Mouse (Mus musculus) limb, embryonic 14.5 days (tissue): Measurements from ENCODE around the gene Arid3a. TPM values are rescaled to one million over a fixed set of nuclear protein-coding genes. Genes with fewer than 3 reads are reported as not detected.

Experiments
- ATAC-seq: fragments of 200-750 bp; cut with Nextera tagmentation; 2 replicates; pipeline ENCODE4 v1.8.0; 2017; ENCODE audit warnings: low read depth, moderate number of reproducible peaks, moderate TSS enrichment; ENCODE audit not compliant: low FRiP score
- DNase-seq: peaks from one replicate; pipeline ENCODE4 v3.0.0-alpha.2; 2015; ENCODE audit warnings: low spot score
- H3K27ac ChIP-seq: fragments of 300-500 bp; sonication (generic); replicated peaks from 2 replicates; pipeline ENCODE4 v1.5.1; 2014; ENCODE audit warnings: low read depth, mild to moderate bottlenecking, low read length, moderate library complexity, mixed read lengths
- H3K27me3 ChIP-seq: fragments of 300-500 bp; sonication (generic); 2 replicates; pipeline ENCODE4 v1.6.1; 2014; ENCODE audit warnings: low read length, mixed read lengths; ENCODE audit not compliant: control insufficient read depth, insufficient read depth
- H3K36me3 ChIP-seq: fragments of 300-500 bp; sonication (generic); 2 replicates; pipeline ENCODE4 v1.6.1; 2014; ENCODE audit warnings: mild to moderate bottlenecking, low read length, moderate library complexity, mixed read lengths; ENCODE audit not compliant: control insufficient read depth, insufficient read depth
- H3K4me1 ChIP-seq: fragments of 300-500 bp; sonication (generic); 2 replicates; pipeline ENCODE4 v1.6.1; 2014; ENCODE audit warnings: antibody characterized with exemption, low read length, mixed read lengths; ENCODE audit not compliant: control insufficient read depth, insufficient read depth
- H3K4me2 ChIP-seq: fragments of 300-500 bp; sonication (generic); replicated peaks from 2 replicates; pipeline ENCODE4 v1.6.1; 2014; ENCODE audit warnings: low read depth, mild to moderate bottlenecking, low read length, moderate library complexity; ENCODE audit not compliant: severe bottlenecking
- H3K4me3 ChIP-seq: fragments of 300-500 bp; sonication (generic); replicated peaks from 2 replicates; pipeline ENCODE4 v1.5.1; 2014; ENCODE audit warnings: low read length
- H3K9ac ChIP-seq: fragments of 300-500 bp; sonication (generic); 2 replicates; pipeline ENCODE4 v1.6.1; 2014; ENCODE audit warnings: mild to moderate bottlenecking, low read depth, low read length, moderate library complexity; ENCODE audit not compliant: severe bottlenecking
- H3K9me3 ChIP-seq: fragments of 300-500 bp; sonication (generic); 2 replicates; pipeline ENCODE4 v1.6.1; 2016; ENCODE audit warnings: low read length; ENCODE audit not compliant: control insufficient read depth
- POLR2A ChIP-seq: fragments of 200-500 bp; IDR thresholded peaks from 2 replicates; pipeline ENCODE4 v1.8.0; 2012; ENCODE audit warnings: inconsistent platforms, mild to moderate bottlenecking, moderate library complexity, borderline replicate concordance; ENCODE audit not compliant: insufficient read depth, insufficient read length; ENCODE audit errors: extremely low read depth
- WGBS: fragments of 180-500 bp; shearing (Covaris S2); extraction: QIAGEN DNeasy Blood & Tissue Kit; methylation state at CpG from one replicate; pipeline ENCODE4 v1.1.7; 2014; 5-methylcytosine and 5-hydroxymethylcytosine counted together
- polyA plus RNA-seq, 2 experiments: library from polyadenylated mRNA; depleted of rRNA in 1 of 2; stranded (reverse) in 1 of 2; unstranded in 1 of 2; fragments of >200 nt; fragmentation: Nextera tagmentation in 1 of 2; extraction: Ambion mirVana in 1 of 2; gene quantifications; 2 replicates each; pipeline versions ENCODE4 v1.2.1 to v1.2.3; 2012 to 2014

The Arid3a gene
- polyA plus RNA-seq, 2 experiments: 5.0 to 8.6 TPM

DNA sequence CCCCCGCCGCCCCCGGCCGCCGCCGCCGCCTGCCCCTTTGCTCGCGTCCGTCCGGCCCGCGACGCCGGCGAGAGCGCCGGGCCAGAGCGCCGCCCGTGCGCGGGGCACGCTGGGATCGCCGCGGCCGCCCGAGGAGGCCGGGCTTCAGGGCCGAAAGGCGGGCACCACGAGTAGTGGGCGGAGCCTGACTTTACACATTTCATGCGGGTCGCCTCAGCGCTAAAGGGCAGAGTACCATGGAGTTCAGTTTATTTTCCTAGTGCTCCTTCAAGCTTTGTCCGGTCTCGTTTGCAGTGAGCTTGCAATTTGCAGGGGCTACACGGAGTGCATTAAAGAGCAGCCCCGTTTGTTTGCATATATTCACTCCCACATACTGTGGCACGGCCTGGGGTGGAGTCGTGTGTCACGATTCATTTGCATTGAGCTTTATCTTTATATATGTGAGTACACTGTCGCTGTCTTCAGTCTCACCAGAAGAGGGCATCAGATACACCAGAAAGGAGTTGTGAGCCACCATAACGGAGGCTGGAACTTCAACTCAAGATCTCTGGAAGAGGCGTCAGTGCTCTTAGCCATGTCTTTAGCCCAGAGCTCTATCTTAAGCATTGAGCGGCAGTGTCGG lies 57.5 kb downstream of the Arid3a start, which contains the start of gene Tmem259:
Gene Tmem259 (minus strand): TSS at position 136 of the 622 bp plus-strand sequence.
- no peaks in the 10 kb centered on the region for H3K9me3 ChIP-seq
- no peak for TF ChIP-seq POLR2A
- DNase-seq: peak; percentile 86
- H3K27me3 ChIP-seq: no peaks in the 10 kb centered on the region
- ATAC-seq: peak; percentile 77
- 2% methylated on average over 32 of the region's 49 CpGs for WGBS
- H3K9ac ChIP-seq: peak within 1 kb of the TSS; percentile 72
- peaks cover 10% of the 10 kb centered on the region for H3K36me3 ChIP-seq
- H3K27ac ChIP-seq: peak within 1 kb of the TSS; percentile 96
- H3K4me1 ChIP-seq: peaks cover 36% of the 10 kb centered on the region
- peak within 1 kb of the TSS; percentile 68 for H3K4me3 ChIP-seq
- peak within 1 kb of the TSS; percentile 85 for H3K4me2 ChIP-seq

DNA sequence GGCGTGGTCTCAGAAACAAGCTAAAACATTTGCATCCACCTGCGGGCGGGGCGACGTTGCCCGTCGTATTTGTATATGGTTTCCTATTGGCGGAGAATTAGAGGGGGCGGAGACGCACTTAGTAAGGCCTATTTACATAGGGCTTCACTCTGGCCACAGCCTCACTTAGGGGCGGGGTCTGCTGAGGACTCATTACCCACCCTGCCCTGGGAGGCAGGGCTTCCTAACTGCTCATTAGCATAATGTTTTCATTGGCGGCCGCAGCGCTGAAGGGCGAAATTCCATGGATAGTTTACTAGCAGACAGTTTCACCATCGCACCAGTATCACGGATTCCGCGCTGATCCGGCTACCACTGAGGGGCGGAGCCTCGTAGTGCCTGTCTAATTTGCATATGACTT lies 58.0 kb downstream of the Arid3a start:
- no peaks in the 10 kb centered on the region for H3K27me3 ChIP-seq
- peaks cover 7% of the 10 kb centered on the region; the same call in 1 of the 2 replicates for H3K36me3 ChIP-seq
- peak; percentile 100 for DNase-seq
- peak overlapping the region; percentile 68 for H3K4me3 ChIP-seq
- H3K27ac ChIP-seq: peak overlapping the region; percentile 96
- H3K4me2 ChIP-seq: peak overlapping the region; percentile 85
- H3K9me3 ChIP-seq: no peaks in the 10 kb centered on the region
- ATAC-seq: peak; percentile 93
- TF ChIP-seq POLR2A: no peak
- H3K9ac ChIP-seq: peak overlapping the region; percentile 72
- under 1% methylated on average over 22 of the region's 22 CpGs for WGBS
- H3K4me1 ChIP-seq: peaks cover 42% of the 10 kb centered on the region

- H3K4me3 ChIP-seq: peak overlapping the region; percentile 68
- peak overlapping the region; percentile 85 for H3K4me2 ChIP-seq
- no peaks in the 10 kb centered on the region for H3K27me3 ChIP-seq
- peak overlapping the region; percentile 96 for H3K27ac ChIP-seq
- ATAC-seq (no peak), DNase-seq (peak; percentile 67)
- peak overlapping the region; percentile 72 for H3K9ac ChIP-seq
- H3K36me3 ChIP-seq: peaks cover 7% of the 10 kb centered on the region; the same call in 1 of the 2 replicates
- 4% methylated on average over 35 of the region's 35 CpGs for WGBS
- peaks cover 44% of the 10 kb centered on the region for H3K4me1 ChIP-seq
- TF ChIP-seq POLR2A: no peak
- no peaks in the 10 kb centered on the region for H3K9me3 ChIP-seq
Observed at GRCm38 (mm10) chr10:79985334-79986231, 58.7 kb downstream of the Arid3a start.

GRCm38 (mm10) chr10:79986232-79986878 lies 59.5 kb downstream of the Arid3a start:
- Histone ChIP-seq H3K9me3 (no peaks in the 10 kb centered on the region), H3K27ac (peak overlapping the region; percentile 96; the same call in 1 of the 2 replicates), H3K27me3 (no peaks in the 10 kb centered on the region), H3K4me2 (peak overlapping the region; percentile 85), H3K4me3 (peak overlapping the region; percentile 68), H3K4me1 (peaks cover 44% of the 10 kb centered on the region), H3K9ac (no peak overlapping the region), H3K36me3 (peaks cover 10% of the 10 kb centered on the region)
- DNase-seq (no peak), ATAC-seq (no peak)
- no peak for TF ChIP-seq POLR2A
- 40% methylated on average over 6 of the region's 6 CpGs for WGBS

GRCm38 (mm10) chr10:79986963-79987362 lies 60.1 kb downstream of the Arid3a start:
- no peak for TF ChIP-seq POLR2A
- ATAC-seq (no peak), DNase-seq (peak; percentile 79)
- H3K9me3 ChIP-seq: no peaks in the 10 kb centered on the region
- H3K4me3 ChIP-seq: 0 out of 2 replicates have a peak overlapping the region, but pooled peaks have one; percentile 5
- H3K27me3 ChIP-seq: no peaks in the 10 kb centered on the region
- 4% methylated on average over 11 of the region's 11 CpGs for WGBS
- peak overlapping the region; percentile 67; the same call in 1 of the 2 replicates for H3K27ac ChIP-seq
- peaks cover 14% of the 10 kb centered on the region for H3K36me3 ChIP-seq
- peak overlapping the region; percentile 72 for H3K4me2 ChIP-seq
- H3K4me1 ChIP-seq: peaks cover 44% of the 10 kb centered on the region
- no peak overlapping the region for H3K9ac ChIP-seq
